Mouse (Mus musculus) heart, embryonic 14.5 days (tissue): ENCODE results near the gene Numa1. TPM values are rescaled to one million over a fixed set of nuclear protein-coding genes. Genes with fewer than 3 reads are reported as not detected.

Experiments used
- ATAC-seq: fragments of 200-750 bp; cut with Nextera tagmentation; 2 replicates; pipeline ENCODE4 v1.8.0; 2017; ENCODE audit warnings: low read depth, moderate TSS enrichment; ENCODE audit not compliant: insufficient number of reproducible peaks, insufficient read depth, low FRiP score
- H3K27ac ChIP-seq, 2 experiments: fragments of 200-500 bp in 1 of 2; fragments of 300-500 bp in 1 of 2; sonication (generic) in 1 of 2; replicated peaks in 1 of 2; 2 replicates each; pipeline ENCODE4 v1.5.1; 2012 to 2014; ENCODE audit warnings: low read depth in 2 of 2, low read length in 2 of 2, control low read depth in 1 of 2, mild to moderate bottlenecking in 1 of 2, mixed read lengths in 1 of 2; ENCODE audit not compliant: control insufficient read depth in 1 of 2, insufficient read depth in 1 of 2
- H3K27me3 ChIP-seq: fragments of 300-500 bp; sonication (generic); 2 replicates; pipeline ENCODE4 v1.6.1; 2014; ENCODE audit warnings: mild to moderate bottlenecking, low read length, control low read depth; ENCODE audit not compliant: control insufficient read depth, insufficient read depth
- H3K36me3 ChIP-seq: fragments of 300-500 bp; sonication (generic); 2 replicates; pipeline ENCODE4 v1.6.1; 2014; ENCODE audit warnings: mild to moderate bottlenecking, control low read depth, low read length, mixed read lengths; ENCODE audit not compliant: control insufficient read depth, insufficient read depth
- H3K4me1 ChIP-seq, 2 experiments: fragments of 200-500 bp in 1 of 2; fragments of 300-500 bp in 1 of 2; sonication (generic) in 1 of 2; 2 replicates each; pipeline ENCODE4 v1.6.1; 2012 to 2014; ENCODE audit warnings: low read length in 2 of 2, control low read depth in 1 of 2, mixed read lengths in 1 of 2; ENCODE audit not compliant: control insufficient read depth in 2 of 2, insufficient read depth in 2 of 2
- H3K4me2 ChIP-seq: fragments of 300-500 bp; sonication (generic); 2 replicates; pipeline ENCODE4 v1.6.1; 2014; ENCODE audit warnings: mild to moderate bottlenecking, low read length
- H3K4me3 ChIP-seq, 2 experiments: fragments of 200-500 bp in 1 of 2; fragments of 300-500 bp in 1 of 2; sonication (generic) in 1 of 2; 2 replicates each; pipeline ENCODE4 v1.5.1; 2012 to 2014; ENCODE audit warnings: low read length in 2 of 2, mild to moderate bottlenecking in 2 of 2, control low read depth in 1 of 2, low read depth in 1 of 2, moderate library complexity in 1 of 2; ENCODE audit not compliant: control insufficient read depth in 1 of 2, insufficient read depth in 1 of 2
- H3K9ac ChIP-seq: fragments of 300-500 bp; sonication (generic); 2 replicates; pipeline ENCODE4 v1.6.1; 2014; ENCODE audit warnings: mild to moderate bottlenecking, low read length
- H3K9me3 ChIP-seq: fragments of 300-500 bp; sonication (generic); 2 replicates; pipeline ENCODE4 v1.6.1; 2016; ENCODE audit warnings: low read length, control low read depth; ENCODE audit not compliant: control insufficient read depth
- WGBS: fragments of 180-500 bp; shearing (Covaris S2); extraction: QIAGEN DNeasy Blood & Tissue Kit; methylation state at CpG from one replicate; pipeline ENCODE4 v1.1.7; 2014; 5-methylcytosine and 5-hydroxymethylcytosine counted together
- polyA plus RNA-seq: library from polyadenylated mRNA; unstranded; fragments of >200 nt; fragmentation: Nextera tagmentation; extraction: Ambion mirVana; gene quantifications from 2 replicates; pipeline ENCODE4 v1.2.1, GENCODE M21; 2014

Numa1 gene
- polyA plus RNA-seq, 1 experiment from 2014 or later = 62.5 TPM

DNA sequence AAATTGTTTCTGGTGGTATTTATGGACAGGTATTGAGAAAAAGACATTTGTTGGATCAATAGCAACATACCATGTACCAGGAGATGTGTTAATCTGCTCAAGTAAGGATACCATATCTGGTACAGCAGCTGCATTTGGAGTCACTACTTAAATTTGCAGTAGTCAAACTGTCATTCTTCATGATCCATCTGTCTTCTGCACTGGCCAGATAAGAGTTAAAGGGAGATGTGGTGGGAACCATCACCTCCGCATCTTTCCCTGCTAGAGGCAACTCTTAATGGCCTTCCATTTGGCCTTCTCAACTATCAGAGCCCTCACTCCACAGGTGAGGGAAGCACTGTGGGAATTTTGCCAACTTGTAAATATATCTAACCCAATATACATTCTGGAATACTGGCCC lies 72.6 kb downstream of the Numa1 start:
- Histone ChIP-seq H3K9me3 (no peaks in the 10 kb centered on the region), H3K4me3 (no peak overlapping the region), H3K27me3 (no peaks in the 10 kb centered on the region), H3K27ac (no peak overlapping the region), H3K4me1 (no peaks in the 10 kb centered on the region), H3K4me2 (no peak overlapping the region), H3K36me3 (peaks cover 99% of the 10 kb centered on the region), H3K9ac (no peak overlapping the region)
- 90% methylated on average over 1 of the region's 1 CpGs for WGBS
- no peak for ATAC-seq

- Histone ChIP-seq H3K4me2 (no peak overlapping the region), H3K4me3 (no peak overlapping the region), H3K27me3 (no peaks in the 10 kb centered on the region), H3K27ac (no peak overlapping the region), H3K4me1 (no peaks in the 10 kb centered on the region), H3K9ac (no peak overlapping the region), H3K9me3 (no peaks in the 10 kb centered on the region), H3K36me3 (peaks cover 100% of the 10 kb centered on the region)
- 92% methylated on average over 9 of the region's 9 CpGs for WGBS
- no peak for ATAC-seq
Observed at GRCm38 (mm10) chr7:102011855-102012254, 77.9 kb downstream of the Numa1 start.

DNA sequence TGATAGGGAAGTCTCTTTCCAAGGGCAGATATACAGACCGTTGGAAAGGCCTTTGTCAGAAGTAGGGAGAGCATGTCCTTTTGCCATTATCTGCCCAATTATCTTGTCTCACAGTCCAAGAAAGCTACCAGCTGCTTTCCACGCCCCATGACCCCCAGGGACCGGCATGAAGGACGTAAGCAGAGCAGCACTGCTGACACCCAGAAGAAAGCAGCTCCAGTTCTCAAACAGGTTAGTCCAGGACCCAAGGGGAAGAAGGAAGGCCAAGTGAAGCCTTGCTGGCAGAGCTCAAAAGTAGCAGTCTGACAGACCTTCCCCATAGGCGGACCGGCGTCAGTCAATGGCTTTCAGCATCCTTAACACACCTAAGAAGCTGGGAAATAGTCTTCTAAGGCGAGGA lies 79.5 kb downstream of the Numa1 start:
- Histone ChIP-seq H3K27me3 (no peaks in the 10 kb centered on the region), H3K9ac (no peak overlapping the region), H3K4me1 (peaks cover 0 to 9% of the 10 kb centered on the region in 2 experiments), H3K36me3 (peaks cover 99% of the 10 kb centered on the region), H3K4me3 (no peak overlapping the region), H3K4me2 (no peak overlapping the region), H3K27ac (no peak overlapping the region), H3K9me3 (no peaks in the 10 kb centered on the region)
- ATAC-seq = no peak
- 81% methylated on average over 8 of the region's 8 CpGs for WGBS

DNA sequence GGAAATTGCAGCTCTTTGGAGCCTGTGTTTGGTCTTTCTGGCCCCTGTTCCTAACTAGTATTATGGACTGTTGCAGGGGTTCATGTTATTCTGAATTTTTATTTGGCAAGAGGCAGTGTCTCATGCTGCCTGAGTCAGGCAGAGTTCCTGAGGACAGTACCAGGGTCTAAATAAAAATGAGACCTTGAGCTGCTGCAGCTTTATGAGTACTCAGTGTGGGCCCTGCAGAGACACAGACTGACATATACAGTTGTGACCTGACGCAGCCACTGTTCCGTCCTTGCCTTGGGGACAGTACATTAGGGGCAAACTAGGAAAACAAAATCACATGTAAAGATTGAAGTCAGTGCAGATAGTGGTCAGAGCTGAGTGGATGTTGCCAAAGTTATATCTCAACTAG lies 81.1 kb downstream of the Numa1 start:
- no peak overlapping the region for H3K4me3 ChIP-seq
- H3K27ac ChIP-seq = no peak overlapping the region
- no peak overlapping the region for H3K4me2 ChIP-seq
- no peak for ATAC-seq
- H3K36me3 ChIP-seq = peaks cover 99% of the 10 kb centered on the region
- no peak overlapping the region for H3K9ac ChIP-seq
- 87% methylated on average over 2 of the region's 2 CpGs for WGBS
- peaks cover 0 to 9% of the 10 kb centered on the region in 2 experiments for H3K4me1 ChIP-seq
- H3K27me3 ChIP-seq = no peaks in the 10 kb centered on the region
- H3K9me3 ChIP-seq = no peaks in the 10 kb centered on the region

- Histone ChIP-seq H3K4me3 (no peak overlapping the region), H3K9me3 (no peaks in the 10 kb centered on the region), H3K27ac (peak overlapping the region in 1 of 2 experiments; percentile 42; a peak in 1 of 4 replicates), H3K9ac (no peak overlapping the region), H3K4me1 (peaks cover 0 to 9% of the 10 kb centered on the region in 2 experiments), H3K4me2 (no peak overlapping the region), H3K36me3 (peaks cover 88% of the 10 kb centered on the region), H3K27me3 (no peaks in the 10 kb centered on the region)
- ATAC-seq = no peak
- 81% methylated on average over 4 of the region's 4 CpGs for WGBS
Observed at GRCm38 (mm10) chr7:102016936-102017335, 83.0 kb downstream of the Numa1 start.

- peaks cover 88% of the 10 kb centered on the region for H3K36me3 ChIP-seq
- peaks cover 0 to 9% of the 10 kb centered on the region in 2 experiments for H3K4me1 ChIP-seq
- H3K9me3 ChIP-seq = no peaks in the 10 kb centered on the region
- no peak overlapping the region; the same call in 1 of the 2 replicates for H3K4me2 ChIP-seq
- no peak overlapping the region for H3K4me3 ChIP-seq
- H3K27ac ChIP-seq = peak overlapping the region; percentile 22 to 42; a peak in 3 of 4 replicates
- no peaks in the 10 kb centered on the region for H3K27me3 ChIP-seq
- no peak for ATAC-seq
- 72% methylated on average over 5 of the region's 5 CpGs for WGBS
- no peak overlapping the region for H3K9ac ChIP-seq
Observed at GRCm38 (mm10) chr7:102017452-102017851, 83.5 kb downstream of the Numa1 start.

DNA sequence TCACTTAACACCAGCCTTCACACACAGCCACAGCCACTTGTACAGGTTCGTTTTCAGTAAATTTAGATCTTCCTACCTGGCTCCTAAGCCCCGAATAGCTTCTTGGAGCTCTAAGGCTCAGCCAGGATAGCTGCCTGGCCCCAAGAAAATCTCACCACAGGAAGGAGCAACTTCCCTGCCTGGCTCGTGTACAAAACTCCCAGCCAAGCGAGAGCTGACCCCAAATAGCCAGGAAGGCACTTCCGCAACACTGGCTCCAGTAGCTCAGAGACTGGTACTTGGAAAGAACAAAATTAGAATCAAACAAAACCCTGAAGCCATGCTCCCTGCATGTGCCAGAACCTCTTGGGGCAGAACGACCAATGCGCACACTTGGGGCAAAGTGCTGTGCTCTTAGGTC lies 84.1 kb downstream of the Numa1 start:
- Histone ChIP-seq H3K9me3 (no peaks in the 10 kb centered on the region), H3K4me3 (no peak overlapping the region), H3K4me2 (no peak overlapping the region; the same call in 1 of the 2 replicates), H3K27ac (peak overlapping the region; percentile 29 to 42; a peak in 3 of 4 replicates), H3K4me1 (peaks cover 0 to 9% of the 10 kb centered on the region in 2 experiments), H3K27me3 (no peaks in the 10 kb centered on the region), H3K36me3 (peaks cover 88% of the 10 kb centered on the region), H3K9ac (no peak overlapping the region)
- no peak for ATAC-seq
- 53% methylated on average over 7 of the region's 7 CpGs for WGBS

DNA sequence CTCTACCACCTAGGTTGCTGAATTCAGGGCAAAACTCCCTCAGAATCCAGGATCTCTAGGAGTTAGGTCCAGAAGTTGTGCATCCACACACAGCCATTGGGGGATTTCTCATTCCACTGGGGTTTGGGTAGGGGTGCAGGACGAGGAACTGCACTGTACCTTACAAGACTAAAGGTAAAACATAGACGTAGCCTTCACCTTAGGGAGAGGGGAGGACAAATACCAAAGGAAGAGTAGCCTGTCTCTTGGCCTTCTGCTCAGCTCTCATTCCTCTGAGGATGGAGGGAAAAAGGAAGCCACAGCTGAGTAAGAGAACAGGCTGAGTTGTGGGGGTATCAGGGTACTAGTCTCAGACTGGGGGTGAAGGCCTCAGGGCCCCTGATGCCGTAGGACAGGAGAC lies 84.7 kb downstream of the Numa1 start, which contains the start of gene Il18bp:
Gene Il18bp (minus strand): TSS at position 101 of the 400 bp plus-strand sequence.
- Histone ChIP-seq H3K4me1 (peaks cover 0 to 9% of the 10 kb centered on the region in 2 experiments), H3K27ac (peak within 1 kb of the TSS; percentile 29 to 42), H3K27me3 (no peaks in the 10 kb centered on the region), H3K4me2 (no peak within 1 kb of the TSS; the same call in 1 of the 2 replicates), H3K9ac (no peak within 1 kb of the TSS), H3K9me3 (no peaks in the 10 kb centered on the region), H3K36me3 (peaks cover 88% of the 10 kb centered on the region), H3K4me3 (no peak within 1 kb of the TSS)
- ATAC-seq = no peak
- whole genome bisulfite sequencing = 87% methylated on average over 3 of the region's 3 CpGs
